Mouse (Mus musculus) testis, postnatal 14 days (tissue): ENCODE results near the gene Eef1b2.

Experiments used
- DNase-seq: peaks from one replicate; pipeline ENCODE4 v3.0.0; 2021; ENCODE audit warnings: low spot score

Gene Eef1b2

DNA sequence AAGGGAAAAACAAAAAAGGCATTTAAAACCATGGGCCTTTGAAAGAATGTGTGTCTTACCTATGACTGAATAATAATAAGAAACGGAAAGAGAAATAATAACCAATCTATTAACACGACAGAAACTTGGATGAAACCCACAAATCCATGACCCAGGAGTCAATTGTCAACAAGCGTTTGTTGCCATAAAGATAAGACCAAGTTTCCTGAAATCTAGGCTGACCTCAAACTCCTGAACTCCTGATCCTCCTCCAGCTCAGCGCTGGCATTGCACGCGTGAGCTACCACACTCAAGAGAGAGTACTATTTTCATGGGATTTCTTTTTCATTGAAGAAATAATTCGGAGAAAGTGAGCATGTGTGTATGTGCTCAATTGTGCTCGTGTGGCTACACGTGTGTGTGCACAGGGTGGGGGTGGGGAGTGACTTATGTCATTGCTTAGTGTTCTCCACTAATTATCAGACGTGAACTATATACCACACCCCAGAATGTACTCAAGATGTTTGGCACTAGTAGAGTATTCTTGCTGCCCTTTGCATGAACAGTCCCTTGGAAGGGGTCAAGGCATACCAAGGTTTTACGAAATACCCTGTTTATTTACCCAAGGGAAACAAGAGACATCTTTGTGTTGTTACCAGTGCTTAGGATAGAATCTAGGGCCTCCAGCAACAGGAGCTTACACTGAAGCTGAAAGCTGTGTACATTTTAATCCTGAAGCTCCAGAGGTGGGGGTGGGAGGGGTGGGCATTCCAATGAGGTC lies 15.9 kb downstream of the Eef1b2 start:
- no peak for DNase-seq

DNA sequence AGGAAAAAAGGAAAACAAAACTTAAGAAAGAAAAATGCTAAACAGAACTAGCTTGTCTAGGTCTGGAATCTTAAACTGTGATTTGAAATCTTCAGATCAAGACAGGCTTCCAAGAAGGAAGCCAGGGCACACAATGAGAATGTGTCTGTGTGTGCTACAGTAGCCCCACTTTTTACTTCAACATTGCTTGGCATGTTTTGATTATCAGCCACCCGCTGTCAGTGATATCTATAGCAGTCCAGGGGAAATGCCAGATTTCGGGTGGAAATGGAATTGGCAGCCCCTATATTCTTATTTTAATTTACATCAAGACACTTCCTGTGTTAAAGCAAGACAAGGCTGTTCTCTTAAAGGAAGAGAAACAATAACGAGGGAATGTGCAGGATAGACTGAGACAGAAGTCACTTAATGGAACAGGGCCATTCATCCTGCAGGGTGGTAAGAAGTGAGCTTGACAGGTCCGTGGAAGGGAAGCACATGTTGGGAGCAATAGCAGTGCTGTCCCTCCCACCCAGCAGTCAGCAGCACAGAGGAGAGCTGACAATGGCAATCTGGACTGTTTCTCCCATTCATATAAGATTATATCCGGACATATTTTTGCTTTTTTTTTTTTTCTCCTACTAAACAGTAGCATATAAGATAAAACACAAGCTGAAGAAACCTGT lies 19.4 kb downstream of the Eef1b2 start:
- no peak for DNase-seq

DNA sequence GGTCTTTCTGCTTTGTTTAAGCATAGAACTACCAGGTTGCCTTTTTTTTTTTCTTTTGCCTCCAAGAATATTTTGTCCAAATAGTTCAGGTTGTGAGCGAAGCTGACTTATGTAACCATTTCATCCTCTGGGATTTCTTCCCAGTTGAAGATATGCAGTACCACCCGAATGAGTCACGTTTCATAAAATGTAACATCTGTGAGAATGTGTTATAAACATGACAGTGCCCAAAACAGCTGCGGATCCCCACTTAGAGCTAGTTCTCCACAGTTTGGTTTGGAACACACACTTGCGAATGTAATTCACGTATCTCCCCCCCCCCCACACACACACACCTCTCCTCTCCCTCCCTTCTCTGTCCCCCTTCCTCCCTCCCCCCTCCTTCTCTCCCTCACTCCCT lies 22.8 kb downstream of the Eef1b2 start:
- DNase-seq: no peak

DNA sequence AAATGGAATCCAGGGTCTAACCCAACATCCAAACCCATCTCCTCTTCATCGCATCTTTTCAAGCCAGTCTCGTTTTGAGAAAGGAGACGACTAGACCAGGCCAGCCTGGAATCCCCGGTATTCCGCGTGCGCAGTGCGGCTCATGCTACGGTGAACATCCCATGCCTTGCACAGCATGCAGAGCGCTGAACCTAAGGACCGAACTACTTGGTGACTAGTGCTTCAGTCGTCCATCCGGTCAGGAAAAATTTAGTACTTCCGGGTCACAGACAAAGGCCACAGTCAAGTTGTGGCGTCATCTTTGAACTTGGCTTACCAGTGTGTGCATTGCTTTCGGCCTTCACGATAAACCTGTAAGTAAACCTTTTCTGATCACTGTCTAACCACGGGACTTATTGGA lies 23.7 kb downstream of the Eef1b2 start:
- peak; percentile 26 for DNase-seq

DNA sequence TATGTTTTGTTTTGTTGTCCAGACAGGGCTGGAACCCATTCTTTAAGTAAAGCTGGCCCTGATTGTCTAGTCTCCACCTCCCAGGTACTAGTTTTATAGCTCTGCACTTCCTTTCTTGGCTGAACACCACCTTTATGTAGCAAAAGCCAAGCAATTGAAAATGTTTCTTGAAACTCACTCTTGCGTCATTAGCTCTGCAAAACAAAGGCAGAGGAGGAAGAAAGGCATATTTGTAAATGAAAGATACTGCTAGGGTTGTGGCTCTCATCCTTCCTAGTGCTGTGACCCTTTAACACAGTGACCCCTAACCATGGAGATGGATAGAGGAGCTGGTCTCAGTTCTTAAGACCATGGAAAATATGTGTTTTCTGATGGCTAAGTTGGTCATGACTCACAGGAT lies 25.0 kb downstream of the Eef1b2 start:
- DNase-seq: no peak

DNA sequence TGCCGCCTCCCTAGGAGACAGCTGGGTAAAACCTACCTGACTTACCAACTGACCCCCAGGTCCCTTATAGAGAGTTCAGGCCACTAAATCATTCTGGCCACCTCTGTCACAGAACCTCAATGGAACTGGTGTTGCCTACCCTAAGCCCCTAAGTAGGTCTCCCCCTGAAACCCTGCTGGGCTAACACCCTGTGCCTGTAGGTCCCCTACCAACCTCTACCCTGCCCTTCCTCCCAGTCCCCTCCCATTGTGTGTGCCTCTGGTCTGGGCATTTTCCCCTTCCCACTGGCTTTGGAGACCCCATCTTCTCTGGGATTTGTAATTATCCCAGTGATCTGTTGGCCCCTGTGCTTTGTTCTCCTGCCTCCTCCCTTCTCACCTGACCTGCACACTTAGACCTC lies 26.8 kb downstream of the Eef1b2 start:
- no peak for DNase-seq

DNA sequence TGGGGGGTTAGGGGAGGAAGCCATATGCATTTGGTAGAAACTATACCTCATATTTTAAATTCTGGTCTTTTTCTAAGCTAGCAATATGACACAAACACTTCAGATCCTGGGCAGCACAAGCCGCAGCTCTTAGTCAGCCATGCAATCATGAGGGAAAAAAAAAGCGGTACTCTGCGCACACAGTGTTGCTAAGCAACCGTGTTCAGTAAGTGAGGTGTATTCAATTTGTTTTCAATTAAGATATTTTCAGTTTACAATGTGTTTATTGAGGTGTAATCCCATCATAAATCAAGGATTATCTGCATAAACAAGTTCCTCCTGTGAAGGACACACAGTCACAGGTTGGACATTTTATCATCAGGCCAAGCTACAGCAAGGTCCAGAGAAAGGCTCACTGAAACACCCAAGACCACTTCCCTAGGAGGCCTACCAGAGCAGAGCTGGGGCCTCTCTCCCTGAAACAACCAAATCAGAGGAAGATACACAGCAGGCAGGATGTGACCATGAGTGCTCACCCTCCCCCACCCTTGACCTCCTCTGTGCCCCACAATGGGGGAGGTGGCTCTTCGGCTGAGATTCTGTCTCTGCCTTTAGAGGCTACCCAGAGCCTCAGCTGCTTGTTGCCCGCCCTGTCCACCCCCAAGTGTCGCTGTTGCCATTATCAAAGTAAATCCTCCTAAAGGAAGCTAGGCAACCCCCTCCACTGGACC lies 27.5 kb downstream of the Eef1b2 start:
- no peak for DNase-seq

DNA sequence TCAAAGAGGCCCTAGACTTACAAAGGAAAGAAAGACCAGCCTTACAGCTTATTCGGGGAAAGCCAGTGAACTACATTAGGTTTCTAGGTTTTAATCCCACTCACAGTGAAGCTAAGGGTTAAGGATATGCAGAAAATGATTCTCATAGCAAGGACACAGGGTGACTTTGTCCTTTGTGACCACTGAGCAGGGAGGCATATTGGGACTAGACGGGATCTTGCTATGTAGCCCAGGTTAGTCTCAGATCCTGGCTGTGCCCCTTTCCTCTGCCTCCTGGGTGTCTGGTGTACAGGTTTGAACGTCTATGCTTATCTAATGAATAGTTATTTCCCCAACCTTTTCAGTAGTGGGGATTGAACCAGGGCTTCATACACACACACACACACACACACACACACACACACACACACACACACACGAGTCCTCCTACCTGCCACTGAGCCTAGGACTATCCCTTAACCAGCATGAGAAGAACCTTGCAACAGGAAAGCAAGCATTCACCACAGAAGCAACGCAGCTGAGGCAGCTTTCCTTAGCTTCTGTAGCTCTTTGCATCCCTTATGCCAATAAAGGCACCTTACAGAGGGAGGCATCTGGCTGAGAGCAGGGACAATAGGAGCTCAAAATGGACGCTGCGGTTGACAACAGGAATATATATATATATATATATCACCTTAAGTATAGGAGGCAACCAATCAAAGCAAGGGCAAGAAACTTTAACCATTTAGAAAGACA lies 28.2 kb downstream of the Eef1b2 start:
- DNase-seq: no peak

DNA sequence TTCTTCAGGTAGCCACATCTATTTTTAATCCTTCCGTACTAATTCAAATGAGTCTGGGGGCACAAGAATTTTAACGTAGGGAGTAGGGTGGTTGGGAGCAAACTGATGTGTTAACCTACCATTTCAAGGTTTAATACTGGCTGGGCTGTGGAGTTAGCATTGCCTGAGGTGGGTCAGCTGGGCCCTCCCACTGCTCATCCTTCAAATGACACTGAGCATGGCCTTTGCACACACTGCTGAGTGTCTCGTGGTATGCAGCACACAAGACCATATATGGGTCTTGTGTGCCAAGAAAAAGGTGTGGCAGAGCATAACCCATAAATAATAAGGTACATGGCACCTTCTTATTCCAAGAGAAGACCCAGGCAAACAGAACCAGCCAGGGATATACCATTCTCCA lies 31.0 kb downstream of the Eef1b2 start:
- no peak for DNase-seq

DNA sequence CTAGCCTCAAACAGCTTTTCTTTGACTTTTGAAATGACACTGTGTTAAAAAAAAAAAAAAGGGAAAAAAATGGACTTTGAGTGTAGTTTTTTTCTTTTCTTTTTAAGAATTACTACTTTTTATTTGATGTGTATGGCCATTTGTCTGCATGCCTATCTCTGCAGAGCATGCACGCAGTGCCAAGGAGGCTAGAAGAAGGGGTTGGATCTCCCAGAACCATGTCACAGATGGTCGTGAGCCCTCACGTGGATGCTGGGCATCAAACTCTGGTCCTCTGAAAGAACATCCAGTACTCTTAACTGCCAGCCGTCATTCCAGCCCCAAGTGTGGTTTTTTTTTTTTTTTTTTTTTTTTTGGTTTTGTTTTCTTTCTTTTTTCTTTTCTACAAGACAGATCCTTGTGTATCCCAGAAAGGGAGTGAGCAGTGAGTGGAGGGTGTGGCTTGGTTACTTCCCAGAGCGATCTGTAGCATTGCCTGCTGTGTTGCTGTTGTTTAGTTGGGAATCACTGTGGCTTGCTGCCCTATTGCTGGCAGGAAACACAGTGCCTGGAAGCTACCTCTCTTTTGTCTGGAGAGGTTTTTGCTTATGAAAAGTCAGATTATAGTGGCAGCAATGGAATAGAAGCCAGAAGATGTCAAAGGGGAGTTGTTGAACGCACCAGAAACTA lies 33.4 kb downstream of the Eef1b2 start:
- no peak for DNase-seq

DNA sequence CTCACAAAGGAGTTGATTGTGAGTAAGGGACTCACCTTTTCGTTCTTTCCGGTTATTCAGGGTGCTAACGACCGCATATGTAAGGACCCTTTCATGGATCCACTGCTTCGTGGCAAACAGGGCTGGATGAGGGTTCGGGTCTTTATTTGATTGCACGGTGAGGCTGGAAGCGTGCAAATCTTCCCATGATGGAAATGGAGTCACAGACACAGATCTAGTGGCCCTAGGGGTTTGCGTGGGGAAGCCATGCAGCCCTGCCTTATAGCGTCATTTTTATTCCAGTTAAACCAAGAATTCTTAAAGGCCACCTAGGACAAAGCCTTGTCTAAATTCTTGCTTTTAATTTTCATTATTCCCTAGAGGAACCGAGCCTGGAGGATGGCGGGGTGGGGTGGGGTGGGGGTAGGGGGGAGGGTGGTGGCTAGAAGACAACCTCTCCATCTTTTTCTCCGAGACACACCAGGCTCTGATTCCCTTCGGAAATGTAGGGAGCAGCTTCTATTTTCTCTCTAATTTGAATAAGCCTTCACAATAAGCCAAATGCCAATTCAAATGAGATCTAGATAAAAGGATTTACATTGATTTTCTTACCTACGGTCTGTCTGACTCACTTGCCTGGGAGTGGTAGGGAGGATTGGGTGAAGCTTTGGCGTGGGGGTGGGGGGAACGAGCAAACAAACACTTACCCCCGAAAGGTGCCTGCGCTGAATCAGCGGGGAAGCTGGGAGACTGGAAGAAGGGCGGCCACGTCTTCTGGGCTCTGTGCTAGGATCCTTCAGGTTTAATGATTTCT lies 37.0 kb downstream of the Eef1b2 start:
- DNase-seq: no peak

DNA sequence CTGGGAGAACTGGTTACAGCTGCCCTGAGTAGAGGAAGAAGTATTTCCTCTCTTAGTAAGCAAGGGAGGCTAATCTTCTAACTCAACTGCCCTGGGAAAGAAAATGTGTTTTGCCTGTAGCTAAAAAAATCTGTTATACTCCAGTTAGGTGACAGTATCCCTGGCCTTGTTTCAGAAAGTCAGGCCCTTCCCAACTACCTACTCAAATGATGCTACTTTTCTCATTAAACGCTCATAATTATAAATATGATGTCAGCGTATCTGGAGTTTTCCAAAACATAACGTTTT lies 37.6 kb downstream of the Eef1b2 start, which contains the start of gene Gpr1:
Gene Gpr1, minus strand, starts transcription at position 273 of the 288 bp plus-strand sequence.
- no peak for DNase-seq

DNA sequence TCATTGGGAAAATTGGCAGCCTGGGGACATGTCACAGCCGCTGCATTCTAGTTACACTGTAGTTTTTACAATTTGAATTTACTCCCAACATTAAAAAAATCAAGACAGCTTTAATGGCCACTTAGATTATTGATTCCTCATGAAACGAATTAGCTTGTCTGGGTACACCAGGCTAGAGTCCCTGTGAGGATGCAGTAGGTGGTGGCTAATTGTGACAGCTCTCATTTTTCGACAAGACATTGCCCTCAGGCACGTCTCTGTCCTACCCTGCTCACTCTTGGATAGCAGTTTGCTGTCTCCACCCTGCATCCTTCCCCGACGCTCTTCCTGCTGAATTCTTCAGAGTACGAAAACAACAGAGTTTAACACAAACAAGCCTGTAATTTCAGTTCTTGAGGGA lies 38.0 kb downstream of the Eef1b2 start:
- DNase-seq: no peak

DNA sequence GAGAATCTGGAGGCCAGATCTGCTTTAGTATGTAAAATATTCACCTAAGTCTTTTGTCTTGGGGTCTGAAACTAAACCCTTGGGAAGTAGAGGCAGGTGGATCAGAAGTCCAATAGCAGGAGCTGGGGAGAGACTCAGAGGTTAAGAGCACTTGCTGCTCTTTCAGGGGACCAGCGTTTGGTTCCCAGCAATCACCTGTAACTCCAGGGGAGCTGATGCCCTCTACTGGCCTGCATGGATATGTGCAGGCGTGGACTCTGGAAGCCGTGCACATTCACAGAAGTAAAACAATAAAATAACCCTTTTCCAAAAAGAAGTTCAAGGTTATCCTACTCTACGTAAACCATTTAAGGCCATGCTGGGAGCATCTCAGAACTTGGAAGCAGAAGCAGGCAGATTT lies 42.7 kb downstream of the Eef1b2 start:
- DNase-seq: no peak

DNA sequence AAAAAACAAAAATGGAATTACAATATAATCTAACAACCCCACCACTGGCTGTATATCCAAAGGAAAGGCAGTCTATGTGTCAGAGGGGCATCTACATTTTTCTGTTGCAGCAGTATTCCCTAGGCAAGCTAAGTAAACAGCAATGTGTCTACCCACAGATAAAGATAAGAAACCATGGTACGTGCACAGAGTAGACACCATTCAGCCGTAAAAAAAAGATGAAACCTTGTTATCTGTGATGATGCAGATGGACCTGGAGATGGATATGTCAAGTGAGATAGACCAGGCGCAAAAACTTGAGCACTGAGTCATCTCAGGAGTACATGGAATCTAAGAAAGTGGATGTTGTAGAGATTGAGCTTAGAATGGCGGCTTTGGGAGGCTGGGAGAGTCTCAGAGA lies 48.4 kb downstream of the Eef1b2 start:
- no peak for DNase-seq

DNA sequence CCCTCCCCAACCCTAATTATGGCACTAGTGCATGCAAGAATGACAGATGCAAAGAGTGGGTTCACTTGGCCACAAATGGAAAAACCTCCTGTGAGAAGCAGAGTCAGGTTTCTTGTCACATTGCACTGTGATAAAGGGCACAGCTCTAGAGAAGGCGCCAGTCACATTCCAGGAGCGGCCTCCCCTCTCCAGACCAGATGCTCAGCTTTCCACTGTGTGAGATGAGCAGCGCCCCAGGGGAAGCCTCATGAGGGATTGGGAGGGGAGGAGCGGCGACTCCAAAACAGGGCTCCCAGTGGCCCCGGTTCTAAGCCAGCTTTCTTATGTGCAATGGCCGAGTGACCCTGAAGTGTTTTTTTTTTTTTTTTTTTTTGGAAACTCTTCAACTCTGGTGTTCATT lies 49.3 kb downstream of the Eef1b2 start:
- no peak for DNase-seq

DNA sequence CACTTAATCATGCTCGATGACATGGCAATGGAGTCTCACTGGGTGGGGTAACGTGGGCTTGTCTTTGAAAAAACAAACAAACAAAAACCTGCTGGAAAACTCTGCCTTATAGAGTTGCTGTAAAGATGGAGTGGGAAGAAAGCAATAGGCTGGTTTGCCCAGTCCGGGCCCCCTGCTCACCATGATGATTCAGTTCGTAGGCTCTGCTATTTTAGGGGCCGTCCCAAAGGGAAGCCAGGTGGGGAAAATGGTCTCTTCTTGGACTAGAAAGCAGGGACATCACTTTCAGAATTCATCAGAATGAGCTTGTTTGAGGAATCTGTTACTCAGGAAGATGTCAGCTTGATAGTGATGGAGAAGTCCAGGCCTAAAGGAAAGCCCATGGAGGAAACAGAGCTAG lies 50.6 kb downstream of the Eef1b2 start:
- no peak for DNase-seq
